Mouse (Mus musculus) kidney, embryonic 14.5 days (tissue): ENCODE measurements around the gene Scfd2. TPM values are rescaled to one million over a fixed set of nuclear protein-coding genes. Genes with fewer than 3 reads are reported as not detected.

Experiments used
- ATAC-seq: fragments of 200-750 bp; cut with Nextera tagmentation; 2 replicates; pipeline ENCODE4 v1.8.0; 2017; ENCODE audit warnings: moderate number of reproducible peaks, mild to moderate bottlenecking, moderate TSS enrichment, moderate library complexity; ENCODE audit not compliant: low FRiP score, low TSS enrichment
- H3K27ac ChIP-seq: fragments of 300-500 bp; sonication (generic); 2 replicates; pipeline ENCODE4 v1.5.1; 2014; ENCODE audit warnings: low read depth, mild to moderate bottlenecking, low read length, moderate library complexity, mixed read lengths
- H3K27me3 ChIP-seq: fragments of 300-500 bp; sonication (generic); 2 replicates; pipeline ENCODE4 v1.6.1; 2014; ENCODE audit warnings: mild to moderate bottlenecking, low read length; ENCODE audit not compliant: control insufficient read depth, insufficient read depth
- H3K36me3 ChIP-seq: fragments of 300-500 bp; sonication (generic); 2 replicates; pipeline ENCODE4 v1.6.1; 2014; ENCODE audit warnings: low read length, mixed read lengths; ENCODE audit not compliant: control insufficient read depth, insufficient read depth
- H3K4me1 ChIP-seq: fragments of 300-500 bp; sonication (generic); 2 replicates; pipeline ENCODE4 v1.6.1; 2014; ENCODE audit warnings: low read length, mixed read lengths; ENCODE audit not compliant: control insufficient read depth, insufficient read depth
- H3K4me2 ChIP-seq: fragments of 300-500 bp; sonication (generic); replicated peaks from 2 replicates; pipeline ENCODE4 v1.6.1; 2014; ENCODE audit warnings: low read depth, mild to moderate bottlenecking, low read length
- H3K4me3 ChIP-seq: fragments of 300-500 bp; sonication (generic); 2 replicates; pipeline ENCODE4 v1.5.1; 2014; ENCODE audit warnings: mild to moderate bottlenecking, low read length
- H3K9ac ChIP-seq: fragments of 300-500 bp; sonication (generic); 2 replicates; pipeline ENCODE4 v1.6.1; 2014; ENCODE audit warnings: low read depth, mild to moderate bottlenecking, low read length, moderate library complexity
- H3K9me3 ChIP-seq: fragments of 300-500 bp; sonication (generic); 2 replicates; pipeline ENCODE4 v1.6.1; 2016; ENCODE audit warnings: low read length; ENCODE audit not compliant: control insufficient read depth
- WGBS: fragments of 180-500 bp; shearing (Covaris S2); extraction: QIAGEN DNeasy Blood & Tissue Kit; methylation state at CpG from one replicate; pipeline ENCODE4 v1.1.7; 2014; 5-methylcytosine and 5-hydroxymethylcytosine counted together
- polyA plus RNA-seq: library from polyadenylated mRNA; unstranded; fragments of >200 nt; fragmentation: Nextera tagmentation; extraction: Ambion mirVana; gene quantifications from 2 replicates; pipeline ENCODE4 v1.2.1, GENCODE M21; 2014

Gene Scfd2
- polyA plus RNA-seq, 1 experiment from 2014 or later, result 18.3 TPM

GRCm38 (mm10) chr5:74155860-74156351, 375.7 kb downstream of the Scfd2 start:
- H3K4me3 ChIP-seq, result no peak overlapping the region
- no peaks in the 10 kb centered on the region for H3K9me3 ChIP-seq
- H3K36me3 ChIP-seq, result no peaks in the 10 kb centered on the region
- ATAC-seq, result peak; percentile 74
- WGBS, result 13% methylated on average over 7 of the region's 7 CpGs
- no peak overlapping the region for H3K4me2 ChIP-seq
- peaks cover 31% of the 10 kb centered on the region for H3K4me1 ChIP-seq
- no peak overlapping the region for H3K9ac ChIP-seq
- H3K27me3 ChIP-seq, result no peaks in the 10 kb centered on the region
- H3K27ac ChIP-seq, result 0 out of 2 replicates have a peak overlapping the region, but pooled peaks have one; percentile 37

Other genes with a start within 250 kb of the Scfd2 start
- gene Fip1l1, start 3.7 kb upstream of the Scfd2 start, polyA plus RNA-seq, result 69.9 and 110 TPM in 2 replicates
- gene Lnx1, start 171.2 kb upstream of the Scfd2 start, polyA plus RNA-seq, result 1.9 and 2.3 TPM in 2 replicates